Mouse (Mus musculus) ES-E14 (cell line): ENCODE measurements around the gene Upf1. TPM values are rescaled to one million over a fixed set of nuclear protein-coding genes. Genes with fewer than 3 reads are reported as not detected.

Experiments used
- DNase-seq: peaks from one replicate; pipeline ENCODE4 v3.0.0-alpha.2; 2013; ENCODE audit warnings: low read depth, low spot score
- H3K27ac ChIP-seq: 2 replicates; pipeline ENCODE4 v1.5.1; 2012; ENCODE audit warnings: low read depth, mild to moderate bottlenecking, low read length, moderate library complexity, mixed read lengths; ENCODE audit not compliant: poor library complexity, insufficient read depth, severe bottlenecking
- H3K36me3 ChIP-seq: 2 replicates; pipeline ENCODE4 v1.6.1; 2012; ENCODE audit warnings: mild to moderate bottlenecking, low read length, moderate library complexity, mixed read lengths; ENCODE audit not compliant: control insufficient read depth, poor library complexity, insufficient read depth, severe bottlenecking
- H3K4me1 ChIP-seq, 2 experiments: fragments of 150-350 bp in 1 of 2; sonication (generic) in 1 of 2; 2 replicates each; pipeline ENCODE4 v1.6.1; 2012; ENCODE audit warnings: low read length in 2 of 2, mild to moderate bottlenecking in 1 of 2, mixed read lengths in 1 of 2; ENCODE audit not compliant: control insufficient read depth in 2 of 2, insufficient read depth in 2 of 2, poor library complexity in 1 of 2
- H3K4me3 ChIP-seq, 2 experiments: fragments of 150-350 bp in 1 of 2; sonication (generic) in 1 of 2; 2 replicates each; pipeline ENCODE4 v1.5.1; 2012; ENCODE audit warnings: low read length in 2 of 2, low read depth in 1 of 2, mild to moderate bottlenecking in 1 of 2, mixed read lengths in 1 of 2; ENCODE audit not compliant: insufficient read depth in 1 of 2, poor library complexity in 1 of 2, severe bottlenecking in 1 of 2
- H3K9ac ChIP-seq: 2 replicates; pipeline ENCODE4 v1.6.1; 2012; ENCODE audit warnings: low read depth, mild to moderate bottlenecking, low read length, mixed read lengths; ENCODE audit not compliant: poor library complexity, insufficient read depth, severe bottlenecking
- H3K9me3 ChIP-seq: fragments of 150-350 bp; sonication (generic); 2 replicates; pipeline ENCODE4 v1.6.1; 2012; ENCODE audit warnings: low read depth, mild to moderate bottlenecking, low read length; ENCODE audit not compliant: control insufficient read depth, insufficient read depth
- CHD2 ChIP-seq: IDR thresholded peaks from 2 replicates; pipeline ENCODE4 v1.6.1; 2014; ENCODE audit warnings: mild to moderate bottlenecking, low read depth, low read length, inconsistent platforms
- HCFC1 ChIP-seq: IDR thresholded peaks from 2 replicates; pipeline ENCODE4 v1.6.1; 2012; ENCODE audit warnings: low read length, inconsistent platforms, borderline replicate concordance; ENCODE audit not compliant: insufficient read depth
- MAFK ChIP-seq: IDR thresholded peaks from 2 replicates; pipeline ENCODE4 v1.6.1; 2014; ENCODE audit warnings: mild to moderate bottlenecking, low read depth, low read length, inconsistent platforms; ENCODE audit not compliant: insufficient read depth
- ZC3H11A ChIP-seq: IDR thresholded peaks from 2 replicates; pipeline ENCODE4 v1.6.1; 2012; ENCODE audit warnings: low read depth, mild to moderate bottlenecking, inconsistent platforms, low read length, borderline replicate concordance
- ZNF384 ChIP-seq: IDR thresholded peaks from 2 replicates; pipeline ENCODE4 v1.6.1; 2012; ENCODE audit warnings: low read depth, low read length, inconsistent platforms
- in situ Hi-C, 2 experiments: fragments of 600-800 bp; cut with MboI; formaldehyde crosslinking; loops; one replicate each; pipeline ENCODE4 v1.15.1; 2025; ENCODE audit warnings: low sequenced_read_pairs in 2 of 2, inconsistent platforms in 1 of 2; ENCODE audit not compliant: unreplicated experiment in 2 of 2
- total RNA-seq: library from RNA; depleted of rRNA; stranded (reverse); fragments of 300-350 nt; gene quantifications from 2 replicates; pipeline ENCODE4 v1.2.3, GENCODE M21; 2012; rRNA removed

Gene Upf1
- 54.7 and 57.6 TPM in 2 replicates for total RNA-seq

DNA sequence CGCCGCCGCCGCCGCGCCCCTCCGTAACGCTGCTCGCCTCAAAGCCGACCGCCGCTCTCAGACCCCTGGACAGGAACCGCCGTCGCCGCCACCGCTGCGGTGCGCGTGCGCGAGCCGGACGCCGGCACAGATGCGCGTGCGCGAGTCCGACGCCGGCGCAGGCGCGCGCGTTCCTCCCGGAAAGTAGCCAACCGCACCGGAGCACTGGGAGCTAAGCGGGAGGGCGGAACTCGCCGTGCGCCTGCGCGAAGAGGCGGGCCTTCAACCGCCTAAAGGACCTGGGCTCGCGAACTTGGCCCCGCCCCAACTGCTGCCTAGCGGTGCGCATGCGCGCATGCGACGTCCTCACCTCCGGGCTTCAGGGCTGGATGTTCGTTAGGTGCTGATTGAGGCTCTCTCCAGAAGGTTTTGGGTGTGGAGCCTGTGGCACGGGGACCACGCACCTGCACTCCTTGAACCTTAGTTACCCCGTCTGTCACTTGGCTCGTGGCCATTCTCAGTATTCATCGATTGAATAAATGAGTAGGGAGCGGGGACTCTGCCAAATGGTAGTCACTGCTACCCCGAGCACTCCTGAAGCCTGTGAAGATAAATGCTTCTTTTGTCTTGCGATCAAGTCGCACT, at the start of gene Upf1:
Upf1 (minus strand) TSS at position 85 of the 624 bp plus-strand sequence.
- Histone ChIP-seq H3K4me3 (peak within 1 kb of the TSS; percentile 79 to 91), H3K9me3 (no peaks in the 10 kb centered on the region), H3K27ac (peak within 1 kb of the TSS; percentile 75), H3K9ac (peak within 1 kb of the TSS; percentile 96), H3K4me1 (peaks cover 12 to 33% of the 10 kb centered on the region in 2 experiments), H3K36me3 (peaks cover 24% of the 10 kb centered on the region; the same call in 1 of the 2 replicates)
- TF ChIP-seq HCFC1 (no peak), MAFK (no peak), ZNF384 (no peak), CHD2 (no peak)
- in situ Hi-C loops = no loop called here
- peak; percentile 97 for DNase-seq

DNA sequence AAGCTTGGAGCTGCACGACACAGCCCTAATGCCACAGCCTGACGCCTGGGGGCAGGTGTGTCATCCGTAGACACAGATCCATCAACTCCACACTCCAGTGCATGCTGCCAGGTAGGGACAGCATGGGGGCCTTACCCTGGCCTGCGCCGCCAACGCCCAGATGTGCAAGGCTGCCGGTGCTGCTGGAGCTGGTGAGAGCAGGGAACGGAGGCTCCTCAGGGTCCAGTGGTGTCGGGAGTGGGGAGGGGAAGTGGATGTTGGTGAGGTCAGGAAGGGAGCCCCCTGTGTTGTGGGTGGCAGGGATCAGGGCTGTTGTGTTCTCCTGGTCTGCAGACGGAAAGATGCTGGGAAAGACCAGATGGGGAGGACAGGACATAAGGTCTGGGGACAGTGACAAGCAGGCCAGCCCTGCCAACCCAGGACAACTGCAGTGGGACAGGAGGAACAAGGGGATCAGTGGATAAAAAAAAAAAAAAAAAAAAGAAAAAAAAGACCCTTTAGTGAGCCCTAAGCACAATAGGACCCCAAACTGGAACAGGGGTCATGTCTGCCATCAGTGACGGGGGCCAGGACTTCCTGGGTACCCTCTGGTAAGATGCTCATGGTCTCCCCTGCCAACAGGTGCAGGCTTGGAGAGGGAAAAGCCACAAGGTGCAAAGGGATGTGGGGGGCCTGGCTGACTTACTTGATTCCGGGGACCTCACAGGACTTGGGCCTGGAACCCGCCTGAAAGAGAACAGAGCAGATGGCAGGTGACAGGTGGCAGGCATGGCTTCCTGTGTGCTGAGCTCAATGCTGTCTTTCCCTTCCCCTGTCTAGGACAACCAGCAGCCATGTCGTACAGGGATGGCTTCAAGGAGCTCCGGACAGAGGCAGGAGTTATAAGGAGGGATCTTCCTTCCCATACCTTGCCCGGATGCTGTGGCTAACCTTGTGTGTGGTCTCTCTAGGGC, 44.8 kb upstream of the Upf1 start:
- Histone ChIP-seq H3K9ac (no peak overlapping the region), H3K9me3 (no peaks in the 10 kb centered on the region), H3K36me3 (no peaks in the 10 kb centered on the region), H3K27ac (no peak overlapping the region), H3K4me3 (no peak overlapping the region), H3K4me1 (peaks cover 0 to 2% of the 10 kb centered on the region in 2 experiments; a peak in 1 of 4 replicates)
- in situ Hi-C loops = no loop called here
- TF ChIP-seq HCFC1 (no peak), ZNF384 (no peak), CHD2 (no peak), MAFK (no peak), ZC3H11A (no peak)
- no peak for DNase-seq

DNA sequence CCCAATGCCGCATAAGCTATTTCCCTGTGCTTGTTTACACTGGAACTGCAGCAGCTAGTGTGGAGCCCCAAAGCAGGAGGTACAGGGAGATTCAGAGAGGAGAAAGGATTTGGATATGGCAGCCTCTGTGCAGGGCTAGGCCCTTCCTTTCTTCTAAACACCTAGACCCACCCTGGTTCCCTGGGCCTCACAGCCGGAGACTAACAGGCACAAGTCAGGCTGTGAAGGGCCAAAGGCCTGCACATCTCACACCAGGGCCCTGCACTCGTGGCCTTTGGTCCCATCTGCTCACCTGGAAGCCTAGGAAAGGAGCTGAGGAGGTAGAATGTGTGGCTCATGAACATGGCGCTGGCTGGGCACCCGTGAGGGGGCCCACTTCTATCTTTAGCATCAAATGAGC, 43.1 kb upstream of the Upf1 start:
- no peak overlapping the region for H3K9ac ChIP-seq
- peaks cover 0 to 4% of the 10 kb centered on the region in 2 experiments; a peak in 1 of 4 replicates for H3K4me1 ChIP-seq
- in situ Hi-C loops = no loop called here
- H3K9me3 ChIP-seq = no peaks in the 10 kb centered on the region
- DNase-seq = no peak
- H3K36me3 ChIP-seq = no peaks in the 10 kb centered on the region
- no peak for TF ChIP-seq MAFK
- no peak overlapping the region for H3K4me3 ChIP-seq
- H3K27ac ChIP-seq = no peak overlapping the region

DNA sequence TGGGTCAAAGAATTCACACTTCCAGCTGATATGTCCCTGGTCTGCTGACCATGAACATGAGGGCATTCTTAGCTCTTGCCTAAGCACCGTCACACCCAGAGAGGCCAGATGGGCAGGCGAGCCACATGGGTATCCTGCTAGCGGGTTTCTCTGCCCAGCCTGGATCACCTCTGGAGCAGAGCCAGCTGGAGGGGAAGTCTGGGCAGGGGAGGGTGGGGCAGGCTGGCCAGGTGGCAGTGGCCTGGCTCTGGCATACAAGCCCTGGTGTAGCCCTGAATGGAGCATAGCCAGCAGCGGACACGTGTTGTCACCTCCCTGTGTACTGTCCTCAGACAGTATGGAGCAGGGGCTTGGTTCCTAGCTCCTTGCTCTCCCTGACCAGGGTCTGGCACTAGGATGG, 42.6 kb upstream of the Upf1 start:
- no peak for DNase-seq
- H3K9me3 ChIP-seq = no peaks in the 10 kb centered on the region
- no peak for TF ChIP-seq ZC3H11A
- TF ChIP-seq ZNF384 = no peak
- TF ChIP-seq MAFK = no peak
- no peak for TF ChIP-seq HCFC1
- no peak for TF ChIP-seq CHD2
- H3K36me3 ChIP-seq = no peaks in the 10 kb centered on the region
- no peak overlapping the region for H3K27ac ChIP-seq
- in situ Hi-C loops = no loop called here
- peaks cover 0 to 4% of the 10 kb centered on the region in 2 experiments; a peak in 1 of 4 replicates for H3K4me1 ChIP-seq
- no peak overlapping the region for H3K9ac ChIP-seq
- no peak overlapping the region for H3K4me3 ChIP-seq
